Mouse (Mus musculus): ENCODE measurements around the gene Tmem164. TPM values are rescaled to one million over a fixed set of nuclear protein-coding genes. Genes with fewer than 3 reads are reported as not detected.

Gene Tmem164
- polyA plus RNA-seq, 1 experiment from 2014 or later: 42.9 TPM

GRCm38 (mm10) chrX:142737099-142737498, 55.9 kb downstream of the Tmem164 start:
- Histone ChIP-seq H3K4me1 (ENCODE audit: control insufficient read depth, insufficient read depth, low read length) (no peaks in the 10 kb centered on the region), H3K9ac (replicated peaks; ENCODE audit: low read depth, low read length) (no peak overlapping the region), H3K4me2 (replicated peaks; ENCODE audit: low read depth, low read length) (no peak overlapping the region), H3K27me3 (ENCODE audit: control insufficient read depth, insufficient read depth, low read length) (no peaks in the 10 kb centered on the region), H3K4me3 (ENCODE audit: low read depth, low read length) (no peak overlapping the region), H3K9me3 (ENCODE audit: control insufficient read depth, low read depth, low read length) (no peaks in the 10 kb centered on the region), H3K36me3 (ENCODE audit: control insufficient read depth, insufficient read depth, low read length) (no peaks in the 10 kb centered on the region), H3K27ac (ENCODE audit: low read length) (no peak overlapping the region)
- ATAC-seq (ENCODE audit: insufficient number of reproducible peaks, insufficient read depth, low FRiP score, low read depth): no peak
- 75% methylated on average over 4 of the region's 4 CpGs for WGBS

GRCm38 (mm10) chrX:142737719-142738118, 56.5 kb downstream of the Tmem164 start:
- no peaks in the 10 kb centered on the region for H3K36me3 ChIP-seq (ENCODE audit: control insufficient read depth, insufficient read depth, low read length)
- WGBS: 63% methylated on average over 6 of the region's 6 CpGs
- no peak overlapping the region for H3K27ac ChIP-seq (ENCODE audit: low read length)
- ATAC-seq (ENCODE audit: insufficient number of reproducible peaks, insufficient read depth, low FRiP score, low read depth): no peak
- no peak overlapping the region for H3K4me3 ChIP-seq (ENCODE audit: low read depth, low read length)
- H3K9ac ChIP-seq (replicated peaks; ENCODE audit: low read depth, low read length): no peak overlapping the region
- H3K4me1 ChIP-seq (ENCODE audit: control insufficient read depth, insufficient read depth, low read length): no peaks in the 10 kb centered on the region
- no peak overlapping the region for H3K4me2 ChIP-seq (replicated peaks; ENCODE audit: low read depth, low read length)
- H3K9me3 ChIP-seq (ENCODE audit: control insufficient read depth, low read depth, low read length): no peaks in the 10 kb centered on the region
- no peaks in the 10 kb centered on the region for H3K27me3 ChIP-seq (ENCODE audit: control insufficient read depth, insufficient read depth, low read length)

- no peak for ATAC-seq (ENCODE audit: insufficient number of reproducible peaks, insufficient read depth, low FRiP score, low read depth)
- no peaks in the 10 kb centered on the region for H3K4me1 ChIP-seq (ENCODE audit: control insufficient read depth, insufficient read depth, low read length)
- no peaks in the 10 kb centered on the region for H3K9me3 ChIP-seq (ENCODE audit: control insufficient read depth, low read depth, low read length)
- no peak overlapping the region for H3K4me3 ChIP-seq (ENCODE audit: low read depth, low read length)
- no peak overlapping the region for H3K4me2 ChIP-seq (replicated peaks; ENCODE audit: low read depth, low read length)
- no peaks in the 10 kb centered on the region for H3K36me3 ChIP-seq (ENCODE audit: control insufficient read depth, insufficient read depth, low read length)
- no peak overlapping the region for H3K9ac ChIP-seq (replicated peaks; ENCODE audit: low read depth, low read length)
- no peaks in the 10 kb centered on the region for H3K27me3 ChIP-seq (ENCODE audit: control insufficient read depth, insufficient read depth, low read length)
- H3K27ac ChIP-seq (ENCODE audit: low read length): no peak overlapping the region
Observed at GRCm38 (mm10) chrX:142747428-142747827, 66.2 kb downstream of the Tmem164 start.

- Histone ChIP-seq H3K4me2 (replicated peaks; ENCODE audit: low read depth, low read length) (no peak overlapping the region), H3K4me3 (ENCODE audit: low read depth, low read length) (no peak overlapping the region)
Observed at GRCm38 (mm10) chrX:142748574-142748973, 67.4 kb downstream of the Tmem164 start.

GRCm38 (mm10) chrX:142750775-142751174, 69.6 kb downstream of the Tmem164 start:
- H3K4me1 ChIP-seq (ENCODE audit: control insufficient read depth, insufficient read depth, low read length): no peaks in the 10 kb centered on the region
- no peak overlapping the region for H3K27ac ChIP-seq (ENCODE audit: low read length)
- H3K4me3 ChIP-seq (ENCODE audit: low read depth, low read length): no peak overlapping the region
- no peaks in the 10 kb centered on the region for H3K9me3 ChIP-seq (ENCODE audit: control insufficient read depth, low read depth, low read length)
- WGBS: 59% methylated on average over 4 of the region's 4 CpGs
- H3K4me2 ChIP-seq (replicated peaks; ENCODE audit: low read depth, low read length): no peak overlapping the region
- ATAC-seq (ENCODE audit: insufficient number of reproducible peaks, insufficient read depth, low FRiP score, low read depth): no peak
- no peak overlapping the region for H3K9ac ChIP-seq (replicated peaks; ENCODE audit: low read depth, low read length)
- no peaks in the 10 kb centered on the region for H3K36me3 ChIP-seq (ENCODE audit: control insufficient read depth, insufficient read depth, low read length)
- H3K27me3 ChIP-seq (ENCODE audit: control insufficient read depth, insufficient read depth, low read length): no peaks in the 10 kb centered on the region

More at GRCm38 (mm10) chrX:142748574-142748973, 67.4 kb downstream of the Tmem164 start:
- Histone ChIP-seq H3K27me3 (ENCODE audit: control insufficient read depth, insufficient read depth, low read length) (no peaks in the 10 kb centered on the region), H3K9me3 (ENCODE audit: control insufficient read depth, low read depth, low read length) (no peaks in the 10 kb centered on the region), H3K27ac (ENCODE audit: low read length) (no peak overlapping the region), H3K4me1 (ENCODE audit: control insufficient read depth, insufficient read depth, low read length) (no peaks in the 10 kb centered on the region), H3K9ac (replicated peaks; ENCODE audit: low read depth, low read length) (no peak overlapping the region), H3K36me3 (ENCODE audit: control insufficient read depth, insufficient read depth, low read length) (no peaks in the 10 kb centered on the region)
- WGBS: 80% methylated on average over 3 of the region's 3 CpGs
- no peak for ATAC-seq (ENCODE audit: insufficient number of reproducible peaks, insufficient read depth, low FRiP score, low read depth)

GRCm38 (mm10) chrX:142755542-142755941, 74.3 kb downstream of the Tmem164 start:
- whole genome bisulfite sequencing: 92% methylated on average over 6 of the region's 6 CpGs
- H3K4me2 ChIP-seq (replicated peaks; ENCODE audit: low read depth, low read length): no peak overlapping the region
- no peaks in the 10 kb centered on the region for H3K36me3 ChIP-seq (ENCODE audit: control insufficient read depth, insufficient read depth, low read length)
- H3K27me3 ChIP-seq (ENCODE audit: control insufficient read depth, insufficient read depth, low read length): no peaks in the 10 kb centered on the region
- H3K9me3 ChIP-seq (ENCODE audit: control insufficient read depth, low read depth, low read length): no peaks in the 10 kb centered on the region
- H3K9ac ChIP-seq (replicated peaks; ENCODE audit: low read depth, low read length): no peak overlapping the region
- H3K27ac ChIP-seq (ENCODE audit: low read length): no peak overlapping the region
- ATAC-seq (ENCODE audit: insufficient number of reproducible peaks, insufficient read depth, low FRiP score, low read depth): no peak
- no peaks in the 10 kb centered on the region for H3K4me1 ChIP-seq (ENCODE audit: control insufficient read depth, insufficient read depth, low read length)
- H3K4me3 ChIP-seq (ENCODE audit: low read depth, low read length): no peak overlapping the region

GRCm38 (mm10) chrX:142760415-142760814, 79.2 kb downstream of the Tmem164 start:
- H3K36me3 ChIP-seq (ENCODE audit: control insufficient read depth, insufficient read depth, low read length): no peaks in the 10 kb centered on the region
- no peak for ATAC-seq (ENCODE audit: insufficient number of reproducible peaks, insufficient read depth, low FRiP score, low read depth)
- 61% methylated on average over 6 of the region's 6 CpGs for WGBS

GRCm38 (mm10) chrX:142763337-142763736, 82.1 kb downstream of the Tmem164 start:
- Histone ChIP-seq H3K4me1 (ENCODE audit: control insufficient read depth, insufficient read depth, low read length) (no peaks in the 10 kb centered on the region), H3K9me3 (ENCODE audit: control insufficient read depth, low read depth, low read length) (no peaks in the 10 kb centered on the region), H3K4me3 (ENCODE audit: low read depth, low read length) (no peak overlapping the region), H3K27me3 (ENCODE audit: control insufficient read depth, insufficient read depth, low read length) (no peaks in the 10 kb centered on the region), H3K4me2 (replicated peaks; ENCODE audit: low read depth, low read length) (no peak overlapping the region), H3K9ac (replicated peaks; ENCODE audit: low read depth, low read length) (no peak overlapping the region), H3K27ac (ENCODE audit: low read length) (no peak overlapping the region), H3K36me3 (ENCODE audit: control insufficient read depth, insufficient read depth, low read length) (no peaks in the 10 kb centered on the region)
- no peak for ATAC-seq (ENCODE audit: insufficient number of reproducible peaks, insufficient read depth, low FRiP score, low read depth)
- WGBS: 77% methylated on average over 7 of the region's 7 CpGs

More at GRCm38 (mm10) chrX:142760415-142760814, 79.2 kb downstream of the Tmem164 start:
- Histone ChIP-seq H3K4me3 (ENCODE audit: low read depth, low read length) (no peak overlapping the region), H3K27ac (ENCODE audit: low read length) (no peak overlapping the region; the same call in 1 of the 2 replicates), H3K27me3 (ENCODE audit: control insufficient read depth, insufficient read depth, low read length) (no peaks in the 10 kb centered on the region), H3K4me2 (replicated peaks; ENCODE audit: low read depth, low read length) (no peak overlapping the region), H3K4me1 (ENCODE audit: control insufficient read depth, insufficient read depth, low read length) (no peaks in the 10 kb centered on the region), H3K9ac (replicated peaks; ENCODE audit: low read depth, low read length) (no peak overlapping the region), H3K9me3 (ENCODE audit: control insufficient read depth, low read depth, low read length) (no peaks in the 10 kb centered on the region)

- ATAC-seq (ENCODE audit: insufficient number of reproducible peaks, insufficient read depth, low FRiP score, low read depth): no peak
- Histone ChIP-seq H3K27ac (ENCODE audit: low read length) (no peak overlapping the region), H3K4me2 (replicated peaks; ENCODE audit: low read depth, low read length) (no peak overlapping the region), H3K27me3 (ENCODE audit: control insufficient read depth, insufficient read depth, low read length) (no peaks in the 10 kb centered on the region), H3K9ac (replicated peaks; ENCODE audit: low read depth, low read length) (no peak overlapping the region), H3K9me3 (ENCODE audit: control insufficient read depth, low read depth, low read length) (no peaks in the 10 kb centered on the region), H3K36me3 (ENCODE audit: control insufficient read depth, insufficient read depth, low read length) (peaks cover 4% of the 10 kb centered on the region; the same call in 1 of the 2 replicates), H3K4me1 (ENCODE audit: control insufficient read depth, insufficient read depth, low read length) (no peaks in the 10 kb centered on the region), H3K4me3 (ENCODE audit: low read depth, low read length) (no peak overlapping the region)
- WGBS: 87% methylated on average over 6 of the region's 6 CpGs
Observed at GRCm38 (mm10) chrX:142769698-142770097, 88.5 kb downstream of the Tmem164 start.
